Mouse (Mus musculus): ENCODE results near the gene Cts6. TPM values are rescaled to one million over a fixed set of nuclear protein-coding genes. Genes with fewer than 3 reads are reported as not detected.
"Not testable (repeated sequence)": the region's sequence is repeated elsewhere in the genome, so short reads cannot be mapped to it uniquely, and the experiment has no call there.

Cts6 gene
- polyA plus RNA-seq (2014; fragmentation: Nextera tagmentation; extraction: Ambion mirVana), result not detected in 2 replicates

GRCm38 (mm10) chr13:61203310-61203709, at the start of gene Cts6:
Gene Cts6, minus strand, starts transcription at chr13:61203410.
- no peak for ATAC-seq (ENCODE audit: insufficient number of reproducible peaks, insufficient read depth, low FRiP score, low read depth)
- Histone ChIP-seq H3K4me1 (ENCODE audit: control insufficient read depth in 2 of 2, insufficient read depth in 2 of 2, low read length in 2 of 2) (no peaks in the 10 kb centered on the region), H3K27me3 (ENCODE audit: control insufficient read depth, insufficient read depth, low read length) (no peaks in the 10 kb centered on the region), H3K36me3 (ENCODE audit: control insufficient read depth, insufficient read depth, low read length) (no peaks in the 10 kb centered on the region), H3K9ac (ENCODE audit: low read length) (no peak within 1 kb of the TSS), H3K27ac (replicated peaks in 1 of 2; ENCODE audit: control insufficient read depth in 1 of 2, insufficient read depth in 1 of 2, low read depth in 2 of 2, low read length in 2 of 2) (no peak within 1 kb of the TSS), H3K4me3 (ENCODE audit: control insufficient read depth in 1 of 2, insufficient read depth in 1 of 2, low read depth in 1 of 2, low read length in 2 of 2) (no peak within 1 kb of the TSS), H3K9me3 (ENCODE audit: control insufficient read depth, low read length) (peaks cover 9% of the 10 kb centered on the region; the same call in 1 of the 2 replicates), H3K4me2 (ENCODE audit: low read length) (no peak within 1 kb of the TSS)
- WGBS, result 77% methylated on average over 3 of the region's 3 CpGs

DNA sequence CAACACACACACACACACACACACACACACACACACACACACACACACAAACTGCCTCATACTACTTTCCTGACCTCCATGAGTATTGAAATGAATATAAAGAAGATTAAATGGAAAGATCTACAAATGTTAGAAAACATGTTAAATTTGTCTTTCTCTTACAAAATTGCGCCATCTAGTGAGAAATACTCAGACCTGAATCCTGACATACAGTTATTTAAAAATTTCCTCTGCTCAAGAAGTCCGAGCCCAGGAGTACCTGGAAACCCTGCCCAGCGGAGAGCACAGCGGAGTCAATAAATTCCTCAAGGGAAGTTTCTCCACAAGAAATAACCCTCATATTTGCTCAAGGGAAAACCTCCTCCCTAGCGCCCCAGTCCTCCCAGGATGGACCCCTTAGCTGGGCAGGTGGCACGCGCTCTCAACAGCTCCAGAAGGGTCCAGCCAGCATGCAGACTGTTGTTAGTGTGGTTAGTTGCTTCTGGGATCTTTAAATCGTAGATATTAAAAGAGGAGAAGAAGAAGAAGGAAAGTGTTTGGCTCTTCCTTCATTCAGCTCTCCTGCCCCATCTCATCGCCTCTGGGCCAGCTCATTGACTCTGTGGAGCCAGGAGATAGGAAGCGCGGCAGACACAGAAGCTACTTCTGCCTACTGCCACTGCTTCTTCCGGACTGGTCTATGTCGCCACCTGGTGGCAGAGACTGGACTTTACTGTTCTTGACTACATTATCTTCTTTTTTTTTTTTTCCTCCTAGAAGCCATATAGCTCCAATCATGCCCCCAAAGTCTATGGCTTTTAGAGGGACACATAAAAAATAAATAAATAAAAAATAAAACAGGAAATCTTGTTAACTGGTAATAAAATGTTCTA, 38.1 kb upstream of the Cts6 start:
- H3K4me2 ChIP-seq (ENCODE audit: low read length), result no peak overlapping the region
- H3K9ac ChIP-seq (ENCODE audit: low read length), result no peak overlapping the region
- H3K4me1 ChIP-seq (ENCODE audit: control insufficient read depth in 2 of 2, insufficient read depth in 2 of 2, low read length in 2 of 2), result no peaks in the 10 kb centered on the region
- no peak for ATAC-seq (ENCODE audit: insufficient number of reproducible peaks, insufficient read depth, low FRiP score, low read depth)
- WGBS, result 50% methylated on average over 13 of the region's 13 CpGs
- H3K36me3 ChIP-seq (ENCODE audit: control insufficient read depth, insufficient read depth, low read length), result no peaks in the 10 kb centered on the region
- H3K27me3 ChIP-seq (ENCODE audit: control insufficient read depth, insufficient read depth, low read length), result no peaks in the 10 kb centered on the region
- no peaks in the 10 kb centered on the region for H3K9me3 ChIP-seq (ENCODE audit: control insufficient read depth, low read length)
- H3K4me3 ChIP-seq (ENCODE audit: control insufficient read depth in 1 of 2, insufficient read depth in 1 of 2, low read depth in 1 of 2, low read length in 2 of 2), result no peak overlapping the region
- no peak overlapping the region for H3K27ac ChIP-seq (replicated peaks in 1 of 2; ENCODE audit: control insufficient read depth in 1 of 2, insufficient read depth in 1 of 2, low read depth in 2 of 2, low read length in 2 of 2)

- ATAC-seq (ENCODE audit: insufficient number of reproducible peaks, insufficient read depth, low FRiP score, low read depth); H3K9ac ChIP-seq (ENCODE audit: low read length); H3K4me2 ChIP-seq (ENCODE audit: low read length); H3K9me3 ChIP-seq (ENCODE audit: control insufficient read depth, low read length); H3K27ac ChIP-seq (replicated peaks in 1 of 2; ENCODE audit: control insufficient read depth in 1 of 2, insufficient read depth in 1 of 2, low read depth in 2 of 2, low read length in 2 of 2); H3K36me3 ChIP-seq (ENCODE audit: control insufficient read depth, insufficient read depth, low read length); H3K4me1 ChIP-seq (ENCODE audit: control insufficient read depth in 2 of 2, insufficient read depth in 2 of 2, low read length in 2 of 2); H3K4me3 ChIP-seq (ENCODE audit: control insufficient read depth in 1 of 2, insufficient read depth in 1 of 2, low read depth in 1 of 2, low read length in 2 of 2); H3K27me3 ChIP-seq (ENCODE audit: control insufficient read depth, insufficient read depth, low read length): not testable (repeated sequence)
- WGBS, result 65% methylated on average over 5 of the region's 5 CpGs
Measured at GRCm38 (mm10) chr13:61185151-61185933, 17.9 kb downstream of the Cts6 start.

- WGBS, result 76% methylated on average over 4 of the region's 4 CpGs
- no peaks in the 10 kb centered on the region for H3K36me3 ChIP-seq (ENCODE audit: control insufficient read depth, insufficient read depth, low read length)
- H3K4me3 ChIP-seq (ENCODE audit: control insufficient read depth in 1 of 2, insufficient read depth in 1 of 2, low read depth in 1 of 2, low read length in 2 of 2), result no peak overlapping the region
- H3K9me3 ChIP-seq (ENCODE audit: control insufficient read depth, low read length), result peaks cover 18% of the 10 kb centered on the region
- H3K9ac ChIP-seq (ENCODE audit: low read length), result no peak overlapping the region
- H3K4me1 ChIP-seq (ENCODE audit: control insufficient read depth in 2 of 2, insufficient read depth in 2 of 2, low read length in 2 of 2), result no peaks in the 10 kb centered on the region
- no peak overlapping the region for H3K27ac ChIP-seq (replicated peaks in 1 of 2; ENCODE audit: control insufficient read depth in 1 of 2, insufficient read depth in 1 of 2, low read depth in 2 of 2, low read length in 2 of 2)
- ATAC-seq (ENCODE audit: insufficient number of reproducible peaks, insufficient read depth, low FRiP score, low read depth), result no peak
- no peak overlapping the region for H3K4me2 ChIP-seq (ENCODE audit: low read length)
- H3K27me3 ChIP-seq (ENCODE audit: control insufficient read depth, insufficient read depth, low read length), result no peaks in the 10 kb centered on the region
Measured at GRCm38 (mm10) chr13:61164622-61165021, 38.6 kb downstream of the Cts6 start.

- Histone ChIP-seq H3K9me3 (ENCODE audit: control insufficient read depth, low read length) (peaks cover 19% of the 10 kb centered on the region), H3K4me3 (ENCODE audit: control insufficient read depth in 1 of 2, insufficient read depth in 1 of 2, low read depth in 1 of 2, low read length in 2 of 2) (no peak within 1 kb of the TSS), H3K27ac (replicated peaks in 1 of 2; ENCODE audit: control insufficient read depth in 1 of 2, insufficient read depth in 1 of 2, low read depth in 2 of 2, low read length in 2 of 2) (no peak within 1 kb of the TSS), H3K4me1 (ENCODE audit: control insufficient read depth in 2 of 2, insufficient read depth in 2 of 2, low read length in 2 of 2) (no peaks in the 10 kb centered on the region), H3K9ac (ENCODE audit: low read length) (no peak within 1 kb of the TSS), H3K4me2 (ENCODE audit: low read length) (no peak within 1 kb of the TSS), H3K27me3 (ENCODE audit: control insufficient read depth, insufficient read depth, low read length) (no peaks in the 10 kb centered on the region), H3K36me3 (ENCODE audit: control insufficient read depth, insufficient read depth, low read length) (no peaks in the 10 kb centered on the region)
- WGBS, result 73% methylated on average over 1 of the region's 1 CpGs
- no peak for ATAC-seq (ENCODE audit: insufficient number of reproducible peaks, insufficient read depth, low FRiP score, low read depth)
Measured at GRCm38 (mm10) chr13:61164156-61164555, 39.1 kb downstream of the Cts6 start, which contains the start of gene Ctsr. Gene Ctsr, minus strand, starts transcription at chr13:61164256.

Other genes starting within 250 kb of the Cts6 start
- gene Ctsj, start 197.5 kb downstream of the Cts6 start, polyA plus RNA-seq (2014; fragmentation: Nextera tagmentation; extraction: Ambion mirVana), result 0.20 TPM in 1 of 2 replicates, not detected in the other
- gene Ctsq, start 162.8 kb downstream of the Cts6 start, polyA plus RNA-seq (2014; fragmentation: Nextera tagmentation; extraction: Ambion mirVana), result not detected in 2 replicates
- not detected in 2 replicates for gene Ctsr, start 39.2 kb downstream of the Cts6 start, polyA plus RNA-seq (2014; fragmentation: Nextera tagmentation; extraction: Ambion mirVana)
- gene Cts8, start 51.9 kb upstream of the Cts6 start, polyA plus RNA-seq (2014; fragmentation: Nextera tagmentation; extraction: Ambion mirVana), result not detected in 2 replicates
- gene Gm49398, start 85.4 kb upstream of the Cts6 start, polyA plus RNA-seq (2014; fragmentation: Nextera tagmentation; extraction: Ambion mirVana), result not detected in 2 replicates
- not detected in 2 replicates for gene Cts7, start 154.8 kb upstream of the Cts6 start, polyA plus RNA-seq (2014; fragmentation: Nextera tagmentation; extraction: Ambion mirVana)